Mouse (Mus musculus) liver, embryonic 15.5 days (tissue): ENCODE measurements at regions not wholly inside any gene's neighbourhood (a gene's known extent, or its start where the extent isn't known, plus 50 kb on each side); places are given as distances from the start of the nearest gene placed in this dataset.

ENCODE experiments used
- ATAC-seq: fragments of 200-750 bp; cut with Nextera tagmentation; 2 replicates; pipeline ENCODE4 v1.8.0; 2017; ENCODE audit warnings: moderate number of reproducible peaks, mild to moderate bottlenecking, moderate library complexity; ENCODE audit not compliant: insufficient read depth
- H3K27ac ChIP-seq: fragments of 300-500 bp; sonication (generic); replicated peaks from 2 replicates; pipeline ENCODE4 v1.5.1; 2015; ENCODE audit warnings: mild to moderate bottlenecking, inconsistent platforms
- H3K27me3 ChIP-seq: fragments of 300-500 bp; sonication (generic); 2 replicates; pipeline ENCODE4 v1.6.1; 2015; ENCODE audit warnings: mild to moderate bottlenecking, inconsistent platforms
- H3K36me3 ChIP-seq: fragments of 300-500 bp; sonication (generic); replicated peaks from 2 replicates; pipeline ENCODE4 v1.6.1; 2015; ENCODE audit warnings: moderate library complexity, mild to moderate bottlenecking, inconsistent platforms
- H3K4me1 ChIP-seq: fragments of 300-500 bp; sonication (generic); replicated peaks from 2 replicates; pipeline ENCODE4 v1.6.1; 2015; ENCODE audit warnings: inconsistent platforms
- H3K4me2 ChIP-seq: fragments of 300-500 bp; sonication (generic); 2 replicates; pipeline ENCODE4 v1.6.1; 2015; ENCODE audit warnings: moderate library complexity, mild to moderate bottlenecking, inconsistent platforms
- H3K4me3 ChIP-seq: fragments of 300-500 bp; sonication (generic); replicated peaks from 2 replicates; pipeline ENCODE4 v1.5.1; 2015; ENCODE audit warnings: mild to moderate bottlenecking, inconsistent platforms
- H3K9ac ChIP-seq: fragments of 300-500 bp; sonication (generic); 2 replicates; pipeline ENCODE4 v1.6.1; 2015; ENCODE audit warnings: moderate library complexity, mild to moderate bottlenecking, inconsistent platforms
- H3K9me3 ChIP-seq: fragments of 300-500 bp; sonication (generic); replicated peaks from 2 replicates; pipeline ENCODE4 v1.6.1; 2016; ENCODE audit warnings: inconsistent platforms
- WGBS: fragments of 180-500 bp; shearing (Covaris S2); methylation state at CpG from one replicate; pipeline ENCODE4 v1.1.7; 2015; ENCODE audit warnings: mixed read lengths; ENCODE audit not compliant: insufficient replicate concordance; 5-methylcytosine and 5-hydroxymethylcytosine counted together

DNA sequence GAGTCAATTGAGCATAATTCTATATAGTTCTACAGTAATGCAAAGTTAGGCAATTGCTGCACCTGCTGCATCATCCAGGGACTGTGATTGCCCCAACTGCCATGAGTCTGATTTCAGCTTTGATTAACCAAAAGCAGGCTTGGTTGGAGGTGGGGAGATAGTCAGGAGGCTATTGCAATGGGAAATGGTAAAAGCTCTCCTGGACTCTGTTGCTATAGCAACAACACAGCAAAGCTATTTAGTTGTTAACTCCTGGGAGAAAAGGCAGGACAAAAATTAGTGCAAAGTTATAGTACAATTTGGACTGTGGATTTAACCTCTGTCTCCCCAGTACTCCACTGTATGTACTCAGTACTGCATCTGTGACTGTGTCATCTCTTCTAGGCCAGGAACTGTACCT is 51.7 kb upstream of the Rasgrf1 start:
- no peak overlapping the region for H3K4me3 ChIP-seq
- no peak overlapping the region for H3K9ac ChIP-seq
- ATAC-seq: no peak
- no peaks in the 10 kb centered on the region for H3K27me3 ChIP-seq
- no peaks in the 10 kb centered on the region for H3K9me3 ChIP-seq
- H3K4me2 ChIP-seq: no peak overlapping the region
- no peaks in the 10 kb centered on the region for H3K4me1 ChIP-seq
- no peaks in the 10 kb centered on the region for H3K36me3 ChIP-seq
- H3K27ac ChIP-seq: no peak overlapping the region

DNA sequence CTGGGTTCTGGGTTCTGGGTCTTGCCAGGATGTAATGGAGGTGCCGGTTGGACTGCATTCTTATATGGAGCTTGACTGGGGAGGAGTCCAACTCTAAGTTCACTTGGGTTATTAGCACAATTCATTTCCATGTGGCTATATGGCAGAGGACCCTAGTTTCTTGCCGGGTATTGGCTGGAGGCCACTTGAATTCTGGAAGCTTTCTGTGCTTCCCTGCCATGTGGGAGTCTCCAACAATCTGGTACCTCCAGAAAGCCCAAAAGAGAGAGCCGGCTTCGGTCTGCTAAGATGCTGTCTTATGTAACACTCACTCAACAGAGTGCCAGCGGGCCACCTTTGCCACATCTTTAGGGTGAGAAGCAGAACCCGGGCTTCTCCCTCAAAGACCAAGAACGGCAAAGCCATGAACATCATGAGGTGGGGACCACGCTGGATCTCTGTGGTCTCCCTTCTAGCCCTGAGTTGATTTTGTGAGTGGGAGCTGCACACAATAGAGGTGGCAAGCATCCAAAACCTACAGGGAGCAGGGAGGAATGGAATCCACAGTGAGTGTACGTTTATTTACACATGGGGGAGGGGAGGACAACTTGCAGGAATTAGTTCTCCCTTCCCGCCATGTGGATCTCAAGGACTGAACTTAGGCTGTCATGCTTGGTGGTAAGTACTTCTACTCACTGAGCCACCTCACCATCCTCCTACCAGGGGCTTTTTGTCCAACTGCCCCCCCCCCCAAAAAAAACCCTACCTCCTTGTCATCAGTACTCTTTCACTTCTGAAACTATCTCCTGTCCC is 59.0 kb upstream of the Rasgrf1 start:
- H3K36me3 ChIP-seq: no peaks in the 10 kb centered on the region
- ATAC-seq: no peak
- H3K4me2 ChIP-seq: no peak overlapping the region
- H3K27me3 ChIP-seq: no peaks in the 10 kb centered on the region
- 63% methylated on average over 10 of the region's 10 CpGs for WGBS
- no peak overlapping the region for H3K9ac ChIP-seq
- no peaks in the 10 kb centered on the region for H3K4me1 ChIP-seq
- no peak overlapping the region for H3K27ac ChIP-seq
- no peak overlapping the region for H3K4me3 ChIP-seq
- no peaks in the 10 kb centered on the region for H3K9me3 ChIP-seq

DNA sequence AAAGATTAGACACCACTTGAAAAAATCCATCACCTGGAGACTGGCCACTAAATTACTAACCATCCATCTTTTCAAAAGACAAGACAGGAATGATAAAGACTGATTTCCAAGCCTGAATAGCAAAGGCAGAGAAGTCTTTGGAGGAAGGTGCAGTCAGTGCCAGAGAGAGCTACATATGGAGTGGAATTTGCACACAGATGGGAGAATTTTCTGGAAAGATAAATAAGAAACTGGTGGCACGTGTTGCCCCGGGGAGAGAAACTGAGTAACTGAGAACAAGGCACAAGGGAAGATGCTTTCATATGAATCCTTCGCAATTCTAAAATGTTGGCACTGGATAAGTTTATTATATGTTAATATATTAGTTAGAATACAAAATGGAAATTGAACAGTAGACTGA is 59.8 kb upstream of the Rasgrf1 start:
- Histone ChIP-seq H3K9me3 (no peaks in the 10 kb centered on the region), H3K4me2 (no peak overlapping the region), H3K36me3 (no peaks in the 10 kb centered on the region), H3K4me1 (no peaks in the 10 kb centered on the region), H3K4me3 (no peak overlapping the region), H3K9ac (no peak overlapping the region), H3K27me3 (no peaks in the 10 kb centered on the region), H3K27ac (no peak overlapping the region)
- ATAC-seq: no peak
- 72% methylated on average over 3 of the region's 3 CpGs for WGBS

DNA sequence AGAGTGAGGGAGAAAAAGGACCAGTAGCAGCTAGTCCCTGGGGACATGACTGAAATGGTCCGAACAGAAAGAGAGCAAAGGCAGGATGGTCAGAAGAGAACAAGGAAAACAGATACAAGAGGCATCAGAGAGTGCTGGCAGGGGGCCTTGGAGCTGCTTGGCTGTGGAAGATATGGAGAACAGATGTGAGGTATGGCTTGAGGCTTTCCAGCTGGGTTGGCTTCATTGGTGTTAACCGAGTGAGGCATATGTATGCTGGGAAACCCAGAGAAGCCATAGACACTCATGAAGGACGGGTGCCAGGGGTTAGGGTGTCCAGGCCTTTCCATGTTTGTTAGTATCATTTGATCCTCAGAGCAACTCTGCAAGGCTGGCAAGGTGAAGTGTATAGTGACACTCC is 61.1 kb upstream of the Rasgrf1 start:
- ATAC-seq: no peak
- Histone ChIP-seq H3K9me3 (no peaks in the 10 kb centered on the region), H3K4me3 (no peak overlapping the region), H3K4me2 (no peak overlapping the region), H3K27me3 (no peaks in the 10 kb centered on the region), H3K36me3 (no peaks in the 10 kb centered on the region), H3K9ac (no peak overlapping the region), H3K4me1 (no peaks in the 10 kb centered on the region), H3K27ac (no peak overlapping the region)
- WGBS: 61% methylated on average over 3 of the region's 3 CpGs

DNA sequence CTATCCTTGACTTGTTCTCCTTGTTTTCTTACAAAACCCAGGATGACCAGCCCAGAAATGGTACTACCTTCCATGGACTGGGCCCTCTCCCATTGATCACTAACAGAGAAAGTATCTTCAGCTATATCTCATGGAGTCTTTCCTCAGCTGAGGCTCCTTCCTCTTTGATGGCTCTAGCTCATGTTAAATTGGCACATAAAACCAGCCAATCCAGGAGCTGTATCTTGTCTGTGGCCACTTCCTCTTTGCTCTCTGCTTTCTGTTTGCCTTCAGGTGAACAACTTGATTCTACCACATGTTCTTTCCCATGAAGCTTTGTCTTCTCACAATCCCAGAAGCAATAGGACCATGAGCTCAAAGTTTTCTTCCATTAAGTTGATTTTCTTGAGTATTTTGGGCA is 62.7 kb upstream of the Rasgrf1 start:
- Histone ChIP-seq H3K27ac (no peak overlapping the region), H3K4me3 (no peak overlapping the region), H3K36me3 (no peaks in the 10 kb centered on the region), H3K4me2 (no peak overlapping the region), H3K9me3 (no peaks in the 10 kb centered on the region), H3K4me1 (no peaks in the 10 kb centered on the region), H3K9ac (no peak overlapping the region), H3K27me3 (no peaks in the 10 kb centered on the region)
- ATAC-seq: no peak

DNA sequence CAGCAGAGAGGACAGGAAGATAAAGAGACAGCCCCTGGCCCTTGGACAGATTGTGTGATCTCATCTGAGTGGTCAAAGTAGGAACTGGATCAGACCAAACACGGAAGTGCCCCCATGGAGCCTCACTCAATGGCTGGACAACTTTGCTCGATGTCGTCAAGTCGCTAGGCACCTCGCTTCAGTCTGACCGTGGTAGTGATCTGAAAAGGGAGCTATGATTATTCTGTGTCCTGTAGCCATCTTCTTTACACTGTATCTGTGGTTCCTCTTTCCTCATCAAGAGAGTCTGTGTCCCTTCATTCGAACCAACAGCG is 67.0 kb upstream of the Rasgrf1 start:
- no peak for ATAC-seq
- Histone ChIP-seq H3K27me3 (no peaks in the 10 kb centered on the region), H3K27ac (no peak overlapping the region), H3K9me3 (no peaks in the 10 kb centered on the region), H3K4me1 (no peaks in the 10 kb centered on the region), H3K4me3 (no peak overlapping the region), H3K4me2 (no peak overlapping the region), H3K9ac (no peak overlapping the region), H3K36me3 (no peaks in the 10 kb centered on the region)
- 74% methylated on average over 8 of the region's 8 CpGs for WGBS

DNA sequence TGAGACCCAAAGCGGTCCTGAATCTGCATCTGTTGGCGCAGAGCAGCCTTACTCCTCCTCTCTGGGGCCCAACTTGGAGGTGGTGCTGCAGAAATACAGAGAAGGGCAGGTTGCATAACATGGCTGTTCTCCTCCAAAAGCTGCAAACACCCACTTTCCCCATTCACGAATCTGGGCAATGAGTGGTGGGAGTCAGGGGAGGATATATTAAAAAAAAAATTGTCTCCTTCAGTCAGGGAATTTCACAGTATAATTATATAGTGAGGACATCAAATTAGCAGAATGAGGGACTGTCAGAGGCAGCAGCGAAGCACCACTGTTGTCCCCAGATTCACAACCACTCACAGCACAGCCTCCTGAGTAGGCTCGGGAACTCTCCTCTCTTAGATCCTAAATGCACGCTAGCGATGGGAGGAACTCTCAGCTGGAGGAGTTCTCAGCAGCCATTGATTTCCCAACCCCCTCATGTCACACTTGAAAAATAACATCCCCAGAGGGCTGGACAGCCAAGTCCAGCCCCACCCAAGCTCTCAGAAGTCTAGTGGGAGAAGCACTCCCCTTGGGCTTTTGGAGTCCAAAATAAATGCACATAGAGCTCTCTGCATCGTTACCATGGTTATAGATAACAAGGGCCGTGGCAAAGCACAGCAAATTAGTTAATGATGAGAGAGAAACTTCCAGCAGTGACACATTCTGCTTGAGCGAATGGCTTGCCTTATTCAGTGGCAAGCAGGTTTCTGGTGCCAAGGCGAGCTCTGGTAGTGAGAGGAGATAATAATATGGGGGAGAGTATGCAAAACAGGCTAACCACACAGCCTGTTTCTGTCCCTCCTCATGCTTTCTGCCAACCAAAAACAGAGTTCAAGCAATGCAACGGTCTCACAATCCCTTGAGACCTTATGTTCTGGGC is 67.6 kb upstream of the Rasgrf1 start:
- Histone ChIP-seq H3K36me3 (no peaks in the 10 kb centered on the region), H3K4me3 (no peak overlapping the region), H3K9ac (no peak overlapping the region), H3K27ac (no peak overlapping the region), H3K4me1 (no peaks in the 10 kb centered on the region), H3K27me3 (no peaks in the 10 kb centered on the region), H3K4me2 (no peak overlapping the region), H3K9me3 (no peaks in the 10 kb centered on the region)
- ATAC-seq: no peak
- 48% methylated on average over 12 of the region's 12 CpGs for WGBS

DNA sequence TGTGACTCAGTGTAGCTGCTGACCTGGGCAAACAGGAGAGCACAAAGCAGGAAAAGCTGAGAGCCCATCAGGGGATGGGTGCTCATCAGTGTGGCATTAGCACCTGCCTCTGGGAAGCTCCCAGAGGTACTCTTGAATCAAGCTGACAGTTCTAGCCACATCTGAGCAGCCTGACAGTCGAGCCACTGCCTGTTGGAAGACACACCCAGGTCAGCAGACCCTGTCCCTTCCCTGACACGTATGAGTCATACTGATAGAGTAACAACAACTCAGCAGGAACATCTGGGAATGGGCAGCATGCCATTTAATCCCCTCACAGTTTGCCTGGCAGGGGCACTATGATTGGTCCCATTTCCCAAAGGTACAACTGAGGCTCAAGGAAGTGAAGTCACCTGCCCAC is 68.3 kb upstream of the Rasgrf1 start:
- Histone ChIP-seq H3K4me2 (no peak overlapping the region), H3K4me3 (no peak overlapping the region), H3K9ac (no peak overlapping the region), H3K27ac (no peak overlapping the region), H3K4me1 (no peaks in the 10 kb centered on the region), H3K36me3 (no peaks in the 10 kb centered on the region), H3K27me3 (no peaks in the 10 kb centered on the region), H3K9me3 (no peaks in the 10 kb centered on the region)
- ATAC-seq: no peak
- 27% methylated on average over 2 of the region's 2 CpGs for WGBS

DNA sequence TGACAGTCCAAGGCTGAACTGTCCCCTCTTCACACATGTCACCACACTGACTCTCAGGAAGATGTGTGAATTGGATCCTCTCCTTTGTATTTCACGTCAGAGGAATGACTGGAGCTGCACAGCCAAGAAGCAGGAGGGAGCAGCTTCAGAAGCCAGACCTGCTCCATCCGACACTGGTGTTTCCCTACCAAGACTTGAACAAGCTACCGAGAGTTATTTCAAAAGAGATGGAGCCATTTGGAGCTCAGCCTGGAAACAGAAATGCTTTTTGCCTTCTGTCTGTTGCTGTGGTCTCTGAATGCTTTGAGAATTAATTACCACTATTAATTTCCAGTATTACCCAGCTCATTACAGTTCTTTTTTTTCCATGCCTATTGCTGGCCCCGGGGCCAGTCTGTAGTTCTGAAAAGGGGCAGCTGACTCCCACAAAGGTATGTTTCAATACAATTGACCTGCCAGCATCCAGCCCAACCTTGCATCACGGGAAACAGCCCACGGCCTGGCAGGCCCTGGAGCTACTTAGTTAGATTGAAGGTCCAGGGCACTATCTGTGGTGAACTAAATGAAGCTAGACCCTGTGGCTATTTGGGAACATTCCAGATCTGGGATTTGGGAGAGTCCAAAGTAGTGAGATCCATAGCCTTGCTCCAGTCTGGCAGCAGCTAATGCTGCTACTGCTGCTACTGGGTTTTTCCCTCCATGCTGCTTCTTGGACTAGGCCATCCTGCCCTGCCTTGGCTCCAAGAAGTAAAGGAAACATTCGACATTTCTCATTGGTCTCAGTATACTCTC is 73.1 kb upstream of the Rasgrf1 start:
- Histone ChIP-seq H3K27ac (no peak overlapping the region), H3K4me3 (no peak overlapping the region), H3K4me2 (no peak overlapping the region), H3K27me3 (no peaks in the 10 kb centered on the region), H3K4me1 (no peaks in the 10 kb centered on the region), H3K36me3 (no peaks in the 10 kb centered on the region), H3K9ac (no peak overlapping the region), H3K9me3 (no peaks in the 10 kb centered on the region)
- no peak for ATAC-seq
- 52% methylated on average over 7 of the region's 7 CpGs for WGBS

DNA sequence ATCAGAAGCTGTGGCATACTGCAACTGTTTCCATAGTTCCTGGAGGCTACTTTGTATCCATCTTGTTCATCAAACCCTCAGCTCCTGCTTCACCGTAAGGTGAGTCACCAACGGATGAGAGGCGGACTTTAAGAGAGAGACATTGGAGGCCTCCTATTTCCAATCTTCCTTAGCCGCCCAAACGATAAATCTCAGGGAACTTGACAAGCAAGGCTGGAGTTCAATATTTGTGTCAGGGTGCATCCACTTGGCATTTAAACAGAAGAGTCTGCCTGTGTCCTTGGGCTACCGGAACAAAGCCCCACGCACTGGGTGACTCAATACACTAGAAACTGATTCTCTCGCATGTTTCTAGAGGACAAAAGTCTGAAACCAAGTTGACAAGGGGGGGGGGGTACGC is 76.1 kb upstream of the Rasgrf1 start:
- WGBS: 68% methylated on average over 9 of the region's 9 CpGs
- no peak for ATAC-seq
- no peak overlapping the region for H3K4me3 ChIP-seq
- H3K36me3 ChIP-seq: no peaks in the 10 kb centered on the region
- H3K4me2 ChIP-seq: no peak overlapping the region
- no peak overlapping the region for H3K9ac ChIP-seq
- no peaks in the 10 kb centered on the region for H3K9me3 ChIP-seq
- no peaks in the 10 kb centered on the region for H3K27me3 ChIP-seq
- H3K27ac ChIP-seq: no peak overlapping the region
- H3K4me1 ChIP-seq: no peaks in the 10 kb centered on the region

DNA sequence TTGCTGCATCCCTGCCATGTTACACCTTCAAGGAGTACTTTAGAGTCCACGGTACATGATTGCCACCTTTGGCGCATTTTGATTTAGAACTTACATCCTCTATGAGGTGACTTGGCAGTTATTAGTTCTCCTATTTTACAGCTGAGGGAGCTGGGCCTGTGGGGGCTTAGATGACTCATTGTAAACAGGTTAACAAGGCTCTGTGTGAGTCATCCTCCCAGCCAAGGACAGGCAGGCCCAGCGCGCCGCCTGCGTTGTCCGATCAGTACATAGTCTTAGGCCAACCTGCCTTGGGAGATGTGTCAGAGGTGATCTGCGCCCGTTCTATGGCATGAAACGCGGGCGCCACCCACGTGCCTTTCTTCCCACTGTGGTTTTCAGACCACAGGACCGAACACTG is 77.9 kb upstream of the Rasgrf1 start:
- H3K4me3 ChIP-seq: no peak overlapping the region
- H3K27me3 ChIP-seq: no peaks in the 10 kb centered on the region
- H3K4me2 ChIP-seq: no peak overlapping the region
- no peak overlapping the region for H3K9ac ChIP-seq
- no peaks in the 10 kb centered on the region for H3K36me3 ChIP-seq
- no peak overlapping the region for H3K27ac ChIP-seq
- no peak for ATAC-seq
- no peaks in the 10 kb centered on the region for H3K4me1 ChIP-seq
- no peaks in the 10 kb centered on the region for H3K9me3 ChIP-seq
- WGBS: 62% methylated on average over 14 of the region's 14 CpGs
